Mouse (Mus musculus): ENCODE results near the gene Elk4.

DNA sequence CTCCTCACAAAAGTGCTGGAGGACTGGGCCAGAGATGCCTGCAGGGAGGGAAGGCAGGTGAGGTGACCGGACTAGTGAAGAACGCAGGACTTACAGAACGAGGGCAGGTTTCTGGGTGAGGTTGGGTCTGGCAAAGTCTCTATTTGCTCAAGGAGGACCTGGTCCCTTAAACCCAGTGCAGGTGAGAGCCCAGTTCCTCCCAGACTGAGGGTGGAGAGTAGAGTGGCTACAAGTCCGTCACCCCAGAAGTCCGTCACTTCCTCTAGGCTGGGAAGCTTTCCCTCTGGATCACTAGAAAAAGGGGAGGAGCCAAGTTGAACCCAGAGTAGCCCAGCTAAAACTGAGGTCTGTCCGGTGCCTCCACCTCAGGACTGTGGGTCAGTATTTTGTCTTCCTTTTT, 33.4 kb upstream of the Elk4 start:
- TF ChIP-seq CTCF (IDR thresholded peaks at IDR 0.05; ENCODE audit: low read depth, low read length) (no peak), POLR2A (IDR thresholded peaks at IDR 0.05; ENCODE audit: insufficient read depth, low read length) (no peak), EP300 (IDR thresholded peaks at IDR 0.05; ENCODE audit: insufficient read depth, low read depth, low read length) (no peak)

Data from ES-Bruce4 (cell line).